Mouse (Mus musculus) left cerebral cortex, postnatal 14 days (tissue): ENCODE results near the gene Sirt7. TPM values are rescaled to one million over a fixed set of nuclear protein-coding genes. Genes with fewer than 3 reads are reported as not detected.
A peak's percentile ranks its signal among the peaks of the same experiment; 100 is the strongest.

Source experiments
- DNase-seq, 2 experiments: peaks; one replicate each; pipeline ENCODE4 v3.0.0; 2021 to 2022; ENCODE audit warnings: low spot score in 2 of 2, mixed read lengths in 1 of 2
- intact Hi-C: fragments of 180-260 bp; cut with DNase I; formaldehyde crosslinking; loops from one replicate; pipeline ENCODE4 v1.15.1; 2025
- microRNA-seq, 2 experiments: library from miRNA; unstranded; fragments of <30 nt; microRNA quantifications; one replicate each; pipeline ENCODE4 v1.2.0; 2022
- total RNA-seq, 2 experiments: library from RNA; stranded (reverse); gene quantifications; 2 replicates each; pipeline ENCODE4 v1.2.3; 2021

Sirt7 gene
- total RNA-seq, 2 experiments from 2014 or later, result 34.7 to 42.4 TPM

- DNase-seq, result no peak
- intact Hi-C loops, result no loop called here
These were observed 49.1 kb downstream of the Sirt7 start for GRCm38 (mm10) chr11:120575940-120576339.

- DNase-seq, result no peak
- intact Hi-C loops, result no loop called here
These were observed 50.0 kb downstream of the Sirt7 start for GRCm38 (mm10) chr11:120575046-120575445.

DNA sequence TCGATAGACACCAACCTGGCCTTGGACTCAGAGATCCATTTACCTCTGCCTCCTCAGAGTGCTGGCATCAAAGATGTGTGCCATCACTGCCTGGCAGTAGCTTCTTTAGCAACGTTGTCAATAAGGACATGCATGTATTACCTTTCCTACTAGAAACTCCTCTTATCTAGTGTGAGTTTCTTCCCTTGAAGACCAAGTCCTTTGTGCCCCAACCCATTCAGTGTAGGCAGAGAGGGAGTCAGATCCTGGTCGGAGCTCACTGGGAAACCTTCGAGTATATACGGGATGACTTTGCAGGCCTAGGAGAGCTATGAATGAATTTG lies 50.8 kb downstream of the Sirt7 start:
- DNase-seq, result no peak
- intact Hi-C loops, result loop anchor here (5.0 kb wide), 1 partner anchor 57 kb away; no protein-coding TSS in a partner anchor

DNA sequence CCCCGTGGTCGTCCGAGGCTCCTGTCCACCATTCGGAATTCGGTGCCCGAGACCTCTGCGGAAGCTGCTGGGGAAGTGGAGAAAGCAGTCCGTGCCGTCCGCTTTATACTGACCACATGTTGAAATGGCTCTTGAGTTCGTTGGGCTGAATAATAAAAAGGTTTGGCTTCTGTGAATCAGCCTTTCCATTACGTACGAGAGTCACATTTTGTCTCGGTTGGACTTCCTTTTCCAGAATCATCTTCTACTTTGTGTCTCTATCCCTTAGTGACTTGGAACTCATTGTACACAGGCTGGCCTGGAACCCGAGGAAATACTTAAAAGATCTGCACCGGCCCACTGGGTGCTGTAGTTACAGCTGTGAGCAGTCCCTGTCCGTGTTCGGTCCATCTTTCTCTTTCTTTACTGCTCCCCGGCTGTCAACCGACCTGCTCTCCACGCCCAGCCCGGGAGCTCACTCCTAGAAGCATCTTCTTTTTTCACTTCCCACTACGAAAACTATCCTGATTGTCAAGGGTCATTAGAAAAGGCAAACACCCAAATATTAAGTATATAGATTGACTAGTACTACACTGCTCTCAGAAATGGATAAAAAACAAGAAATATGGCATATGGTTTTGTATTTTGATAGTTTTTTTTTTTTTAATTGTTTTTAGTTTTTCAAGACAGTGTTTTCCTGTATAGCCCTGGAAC lies 51.3 kb downstream of the Sirt7 start:
- intact Hi-C loops, result loop anchor here (5.0 kb wide), 1 partner anchor 56 kb away; no protein-coding TSS in a partner anchor
- no peak for DNase-seq

DNA sequence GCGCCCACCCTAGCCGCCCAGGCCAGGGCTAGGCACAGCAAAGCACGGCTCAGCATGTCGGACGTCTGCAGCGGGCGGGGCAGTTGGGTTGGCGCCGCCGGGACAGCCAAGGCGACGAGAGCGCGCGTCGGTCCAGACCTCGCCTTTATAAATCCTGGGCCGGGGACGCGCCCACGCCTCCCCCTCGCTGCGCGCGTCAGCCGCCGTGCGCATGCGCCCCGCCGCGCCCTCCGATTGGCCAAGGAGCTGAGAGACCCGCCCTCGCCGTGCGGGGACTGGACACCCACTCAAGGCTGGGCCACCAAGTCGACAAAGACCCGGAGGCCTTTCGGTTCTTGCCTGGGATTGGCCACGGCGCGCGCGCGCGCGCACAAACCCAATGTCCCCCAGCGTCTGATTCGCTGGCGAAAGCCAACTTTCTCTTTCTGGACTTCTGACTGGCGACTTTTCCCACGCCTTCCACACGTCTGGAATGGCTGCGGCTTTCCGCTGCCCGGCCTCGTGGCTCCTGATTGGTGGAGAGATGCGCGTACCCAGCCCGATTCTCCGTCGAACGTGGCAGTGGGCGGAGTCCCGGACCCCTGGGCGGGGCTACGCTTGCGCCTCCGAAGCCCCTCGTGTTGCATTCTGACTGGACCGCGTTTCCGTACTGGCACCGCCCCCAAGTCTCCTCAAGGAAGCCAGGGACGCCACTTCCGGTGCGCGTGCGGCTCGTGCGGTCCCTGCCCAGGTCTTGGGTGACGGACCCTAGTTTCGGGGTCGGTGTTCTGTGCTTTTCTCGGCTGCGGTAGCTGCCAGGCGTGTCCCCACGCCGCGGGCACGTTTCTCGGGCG lies 52.1 kb downstream of the Sirt7 start, which contains the start of gene P4hb:
P4hb (minus strand) TSS at position 502 of the 833 bp plus-strand sequence.
- intact Hi-C loops, result loop anchor here (5.0 kb wide), 1 partner anchor 56 kb away; no protein-coding TSS in a partner anchor
- peak; percentile 100 for DNase-seq

- intact Hi-C loops, result loop anchor here (5.0 kb wide), 1 partner anchor 55 kb away; no protein-coding TSS in a partner anchor
- no peak for DNase-seq
These were observed 52.7 kb downstream of the Sirt7 start for GRCm38 (mm10) chr11:120572417-120572751.

GRCm38 (mm10) chr11:120571754-120572416 lies 53.2 kb downstream of the Sirt7 start:
- no peak for DNase-seq
- intact Hi-C loops, result loop anchor here (5.0 kb wide), 1 partner anchor 55 kb away; no protein-coding TSS in a partner anchor

DNA sequence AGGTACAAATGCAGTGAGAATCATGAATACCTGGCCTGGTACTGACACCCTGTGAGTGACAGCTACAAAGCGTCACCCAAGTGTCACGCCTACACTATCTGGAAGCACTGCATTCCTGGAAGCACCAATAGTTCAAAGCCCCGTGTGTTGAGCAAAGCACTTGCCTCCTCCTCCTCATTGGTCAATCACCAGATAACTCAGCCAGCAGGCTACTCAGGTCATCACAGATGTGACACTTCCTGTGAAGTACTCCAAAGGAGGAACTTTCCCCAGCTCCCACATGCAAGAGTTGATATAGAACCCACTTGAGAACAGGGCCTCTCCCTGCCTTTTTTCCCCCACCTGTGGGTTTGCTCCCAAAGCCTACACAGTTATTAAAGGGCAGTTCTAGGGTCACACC lies 53.9 kb downstream of the Sirt7 start:
- intact Hi-C loops, result loop anchor here (5.0 kb wide), 1 partner anchor 54 kb away; no protein-coding TSS in a partner anchor
- no peak for DNase-seq

Small RNAs within 50 kb of the gene (microRNA-seq; reads per million reads assigned to microRNA genes)
- 0.34 to 0.53 reads per million in 2 experiments for gene Mir6936

Other genes starting within 250 kb of the Sirt7 start
- gene Faap100, start 246.5 kb downstream of the Sirt7 start, total RNA-seq, result 10 to 100 TPM; 30.4 to 35.9 TPM
- 10 to 100 TPM; 67.8 to 71.3 TPM for gene Nploc4, start 187.5 kb downstream of the Sirt7 start, total RNA-seq
- 1 to 10 TPM in 1 of 2 experiments, not detected in 1; 3.6 TPM for gene Tspan10, start 182.6 kb downstream of the Sirt7 start, total RNA-seq
- gene Pde6g, start 171.7 kb downstream of the Sirt7 start, total RNA-seq, result under 1 TPM; 0.40 TPM
- 10 to 100 TPM; 13.0 to 14.7 TPM for gene Oxld1, start 167.2 kb downstream of the Sirt7 start, total RNA-seq
- 10 to 100 TPM; 23.1 TPM for gene Ccdc137, start 167.1 kb downstream of the Sirt7 start, total RNA-seq
- 10 to 100 TPM; 59.5 to 60.1 TPM for gene Arl16, start 157.6 kb downstream of the Sirt7 start, total RNA-seq
- 10 to 100 TPM; 74.6 to 78.2 TPM for gene Mrpl12, start 140.6 kb downstream of the Sirt7 start, total RNA-seq
- 10 to 100 TPM; 19.2 to 22.3 TPM for gene Slc25a10, start 133.4 kb downstream of the Sirt7 start, total RNA-seq
- gene Gcgr, start 94.5 kb downstream of the Sirt7 start, total RNA-seq, result under 1 TPM; 0.17 to 0.18 TPM
- 100 to 1,000 TPM in 1 of 2 experiments, 10 to 100 TPM in 1; 95.9 to 101 TPM for gene Mcrip1, start 75.5 kb downstream of the Sirt7 start, total RNA-seq
- not detected for gene Ppp1r27, start 74.1 kb downstream of the Sirt7 start, total RNA-seq
- 100 to 1,000 TPM; 125 to 127 TPM for gene P4hb, start 52.0 kb downstream of the Sirt7 start, total RNA-seq
- 100 to 1,000 TPM; 397 to 401 TPM for gene Arhgdia, start 43.6 kb downstream of the Sirt7 start, total RNA-seq
- 10 to 100 TPM; 65.4 to 72.9 TPM for gene Alyref, start 26.9 kb downstream of the Sirt7 start, total RNA-seq
- gene Anapc11, start 26.8 kb downstream of the Sirt7 start, total RNA-seq, result 100 to 1,000 TPM in 1 of 2 experiments, 10 to 100 TPM in 1; 99.6 to 100 TPM
- 1 to 10 TPM in 1 of 2 experiments, under 1 TPM in 1; 0.97 to 1.0 TPM for gene Npb, start 16.8 kb downstream of the Sirt7 start, total RNA-seq
- gene Pcyt2, start 7.3 kb downstream of the Sirt7 start, total RNA-seq, result 100 to 1,000 TPM; 131 to 134 TPM
- gene Mafg, start 8.4 kb upstream of the Sirt7 start, total RNA-seq, result 10 to 100 TPM; 84.3 to 94.3 TPM
- 1 to 10 TPM; 3.8 to 4.0 TPM for gene Pycr1, start 18.5 kb upstream of the Sirt7 start, total RNA-seq
- 1 to 10 TPM; 5.9 to 6.0 TPM for gene Myadml2, start 22.9 kb upstream of the Sirt7 start, total RNA-seq
- 1 to 10 TPM; 5.7 to 8.9 TPM for gene Notum, start 35.9 kb upstream of the Sirt7 start, total RNA-seq
- 10 to 100 TPM; 50.0 to 59.5 TPM for gene Aspscr1, start 47.7 kb upstream of the Sirt7 start, total RNA-seq
- gene Cenpx, start 88.5 kb upstream of the Sirt7 start, total RNA-seq, result 10 to 100 TPM; 26.8 to 30.2 TPM
- gene Lrrc45, start 88.7 kb upstream of the Sirt7 start, total RNA-seq, result 10 to 100 TPM; 57.2 to 60.1 TPM
- 10 to 100 TPM; 92.2 to 99.5 TPM for gene Rac3, start 96.2 kb upstream of the Sirt7 start, total RNA-seq
- gene Dcxr, start 102.0 kb upstream of the Sirt7 start, total RNA-seq, result 1 to 10 TPM; 5.7 to 7.8 TPM
- 1 to 10 TPM; 1.5 to 3.0 TPM for gene Cbr2, start 106.9 kb upstream of the Sirt7 start, total RNA-seq
- 10 to 100 TPM; 25.9 to 30.1 TPM for gene Hmga1b, start 137.6 kb upstream of the Sirt7 start, total RNA-seq
- 10 to 100 TPM; 75.3 to 79.6 TPM for gene Rfng, start 159.0 kb upstream of the Sirt7 start, total RNA-seq
- gene Gps1, start 159.0 kb upstream of the Sirt7 start, total RNA-seq, result 100 to 1,000 TPM; 141 to 144 TPM
- 10 to 100 TPM; 44.2 to 49.0 TPM for gene Dus1l, start 171.2 kb upstream of the Sirt7 start, total RNA-seq
- gene Fasn, start 199.3 kb upstream of the Sirt7 start, total RNA-seq, result 100 to 1,000 TPM; 207 to 211 TPM